Mouse (Mus musculus): ENCODE results near the gene Anapc16.

Anapc16 gene

DNA sequence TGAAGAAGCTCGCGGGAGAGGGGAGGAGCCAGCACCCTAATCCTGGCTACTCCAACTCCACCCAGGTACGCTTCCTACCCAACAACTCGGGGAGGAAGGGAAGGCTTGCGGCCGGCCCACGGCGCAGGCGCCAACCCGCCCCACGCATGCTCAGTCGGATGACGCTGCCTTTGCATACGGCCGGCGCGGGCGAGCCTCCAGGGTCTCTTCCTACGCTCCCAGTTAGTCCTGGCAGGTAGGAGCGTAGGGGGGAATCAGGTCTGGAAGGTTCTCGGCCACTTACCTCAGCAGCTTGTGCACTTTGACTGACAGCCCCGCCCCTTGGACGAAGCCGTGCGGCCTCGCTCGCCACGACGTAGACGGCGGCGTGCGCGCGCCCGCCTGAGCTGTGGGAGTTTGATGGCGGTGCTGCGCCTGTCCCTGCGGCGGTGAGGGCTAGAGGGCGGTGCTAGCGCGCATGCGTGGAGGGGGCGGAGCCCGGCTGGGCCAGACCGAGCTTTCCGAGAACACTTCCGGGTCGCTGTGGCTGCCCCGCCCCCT lies at the start of gene Anapc16, which contains the start of gene Ascc1:
Gene Anapc16 (minus strand): TSS at position 463 of the 540 bp plus-strand sequence.
Gene Ascc1 (plus strand): TSS at position 133 of the 540 bp plus-strand sequence.
- peak; percentile 94 to 95 for DNase-seq (ENCODE audit: low spot score in 2 of 2)

DNA sequence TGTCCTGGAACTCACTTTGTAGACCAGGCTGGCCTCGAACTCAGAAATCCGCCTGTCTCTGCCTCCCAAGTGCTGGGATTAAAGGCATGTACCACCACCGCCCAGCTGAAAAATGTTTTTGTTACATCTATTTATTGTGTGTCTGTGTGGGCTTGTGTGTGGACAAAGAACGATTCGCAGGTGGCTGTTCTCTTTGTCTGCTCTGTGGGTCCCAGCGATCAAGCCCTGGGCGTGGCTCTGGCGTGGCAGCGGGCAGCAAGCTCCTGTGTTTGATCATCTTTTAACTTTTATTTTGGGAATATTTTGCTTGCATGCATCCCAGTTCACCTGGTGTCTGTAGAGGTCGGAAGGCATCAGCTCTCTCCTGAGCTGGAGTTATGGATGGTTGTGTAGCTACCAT lies 47.6 kb upstream of the Anapc16 start:
- no peak for DNase-seq (ENCODE audit: low spot score in 2 of 2)

DNA sequence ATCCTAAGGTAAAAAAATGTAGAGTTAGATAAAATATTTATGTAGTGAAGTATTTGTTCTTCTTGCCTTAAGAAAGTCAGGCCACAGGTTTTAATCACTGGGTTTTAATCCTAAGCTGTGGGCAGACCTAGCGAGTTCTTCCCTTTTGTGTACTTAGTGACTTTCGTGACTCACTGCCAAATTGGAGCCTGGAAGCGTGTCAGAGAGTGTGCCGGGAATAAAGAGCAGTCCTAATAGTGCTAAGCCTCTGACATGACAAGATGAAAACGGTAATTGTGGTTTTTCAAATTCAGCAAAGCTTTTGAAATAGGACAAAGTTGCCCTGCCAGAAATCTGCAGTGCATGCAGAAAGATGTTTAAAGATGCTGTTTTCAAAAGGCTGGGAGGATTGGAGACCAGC lies 43.8 kb upstream of the Anapc16 start:
- peak in 1 of 2 experiments; percentile 20 for DNase-seq (ENCODE audit: low spot score in 2 of 2)

DNA sequence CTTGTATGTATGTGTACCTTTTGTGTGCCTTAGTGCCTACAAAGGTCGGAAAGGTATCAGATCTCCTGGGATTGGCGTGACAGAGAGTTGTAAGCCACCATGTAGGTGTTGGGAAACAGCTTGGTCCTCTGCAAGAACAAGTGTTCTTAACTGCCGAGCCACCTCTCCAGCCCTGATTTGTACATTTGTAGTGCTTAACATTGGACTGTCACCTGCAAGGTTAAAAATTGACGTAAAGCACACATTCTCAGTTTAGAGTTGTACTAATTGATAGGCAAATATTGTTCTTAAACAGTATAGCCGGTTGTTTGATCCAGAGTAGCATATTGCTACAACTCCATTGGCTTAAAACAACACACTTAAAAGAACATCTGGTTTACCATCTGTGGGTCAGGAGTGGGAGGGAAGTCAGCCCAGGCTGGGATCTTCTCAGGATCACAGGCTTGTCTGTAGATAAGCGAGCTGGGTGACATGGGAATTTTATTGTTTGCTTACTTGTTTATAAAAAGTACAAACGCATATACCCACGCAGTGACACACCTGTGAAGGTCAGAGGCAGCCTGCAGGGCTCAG lies 39.5 kb upstream of the Anapc16 start:
- DNase-seq (ENCODE audit: low spot score in 2 of 2), result no peak

DNA sequence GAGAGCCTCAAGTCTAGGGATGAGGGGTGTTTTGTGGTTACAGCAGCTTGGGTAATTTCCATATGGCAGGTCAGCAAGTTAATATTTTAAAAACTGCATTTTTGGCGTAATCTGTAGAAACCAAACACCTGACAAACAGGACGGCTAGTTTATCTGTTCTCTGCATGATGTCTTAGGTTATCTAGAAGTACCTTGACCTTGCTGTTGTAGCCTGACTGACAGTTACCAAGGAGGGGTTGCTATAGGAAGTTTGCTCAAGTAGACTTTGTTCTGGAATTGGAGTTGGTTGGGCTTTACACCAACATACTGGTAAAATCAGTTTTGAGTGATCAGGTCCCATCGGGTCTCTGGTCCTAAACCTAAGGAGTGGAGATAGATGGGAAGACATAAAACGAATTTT lies 32.8 kb upstream of the Anapc16 start:
- DNase-seq (ENCODE audit: low spot score in 2 of 2), result no peak

DNA sequence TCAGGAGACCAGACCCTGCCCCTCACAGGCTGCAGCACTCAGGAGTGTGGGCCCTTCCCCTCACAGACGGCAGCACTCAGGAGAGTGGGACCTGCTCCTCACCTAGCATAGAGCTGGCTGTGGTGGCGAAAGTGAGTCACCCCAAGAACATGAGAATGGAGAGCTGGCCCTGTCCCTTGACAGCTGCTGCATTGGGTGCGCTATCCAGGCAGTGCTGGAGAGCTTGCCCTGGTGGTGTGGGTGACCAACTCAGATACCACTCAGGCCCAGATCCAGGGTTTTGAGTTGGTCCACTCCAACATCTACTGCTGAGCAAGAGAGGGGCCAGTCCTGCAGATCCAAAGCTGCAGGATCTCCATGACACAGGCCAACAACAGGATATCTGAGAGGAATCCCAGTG lies 31.7 kb upstream of the Anapc16 start:
- DNase-seq (ENCODE audit: low spot score in 2 of 2), result no peak

DNA sequence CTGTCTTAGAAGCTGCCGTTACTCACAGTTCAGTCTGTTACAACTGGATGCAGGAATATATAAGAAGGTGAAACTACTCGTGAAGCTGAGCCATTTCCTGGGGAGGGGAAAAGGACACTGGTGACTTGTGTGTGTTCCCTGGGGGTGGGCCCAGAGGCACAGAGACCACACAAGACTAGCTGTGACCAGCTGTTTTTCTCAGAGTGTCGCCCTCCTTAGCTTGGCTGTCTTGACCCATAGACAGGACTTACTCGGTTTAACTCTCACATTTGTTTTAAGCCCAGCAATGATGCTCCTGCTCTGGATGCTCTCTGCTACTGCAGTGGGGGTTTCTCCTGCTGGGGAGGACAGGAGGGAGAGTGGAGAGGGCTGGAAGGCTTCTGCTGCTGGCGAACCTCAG lies 30.1 kb upstream of the Anapc16 start:
- no peak for DNase-seq (ENCODE audit: low spot score in 2 of 2)

DNA sequence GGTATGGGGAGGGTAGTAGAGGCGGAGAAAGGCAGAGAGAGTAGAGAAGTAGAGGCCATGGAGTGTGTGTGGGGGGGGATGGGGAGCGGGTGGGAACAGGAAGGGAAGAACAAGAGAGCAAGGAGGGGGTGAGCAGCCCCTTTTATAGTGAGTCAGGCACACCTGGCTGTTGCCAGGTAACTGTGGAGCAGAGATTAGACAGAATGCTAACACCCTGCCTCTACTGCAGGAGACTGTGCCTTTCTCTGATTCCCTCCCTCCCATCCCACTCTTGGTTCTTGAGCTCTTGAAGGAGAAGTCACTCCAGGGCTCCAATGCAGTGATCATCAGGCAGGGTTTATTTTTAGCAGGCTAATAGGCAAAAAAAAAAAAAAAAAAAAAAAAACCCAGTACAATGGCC lies 29.7 kb upstream of the Anapc16 start:
- DNase-seq (ENCODE audit: low spot score in 2 of 2), result no peak

DNA sequence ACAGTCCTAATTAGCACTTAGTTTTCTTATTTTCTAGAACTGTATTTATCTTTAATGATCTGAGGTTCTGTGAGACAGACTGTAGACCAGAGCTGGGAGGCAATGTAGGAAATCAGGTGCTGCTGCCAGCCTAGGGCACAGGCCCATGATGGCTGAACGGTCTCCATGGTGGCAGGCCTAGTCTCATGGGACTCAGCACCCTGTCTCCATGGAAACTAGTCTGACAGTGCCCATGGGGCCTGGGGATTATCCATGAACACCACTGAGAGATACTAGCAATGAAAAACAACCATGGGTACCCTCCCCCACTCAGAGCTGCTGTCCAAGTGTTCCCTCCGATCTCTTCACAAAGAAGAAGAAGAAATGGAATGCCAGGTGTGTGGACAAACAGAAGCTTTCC lies 29.1 kb upstream of the Anapc16 start:
- no peak for DNase-seq (ENCODE audit: low spot score in 2 of 2)

DNA sequence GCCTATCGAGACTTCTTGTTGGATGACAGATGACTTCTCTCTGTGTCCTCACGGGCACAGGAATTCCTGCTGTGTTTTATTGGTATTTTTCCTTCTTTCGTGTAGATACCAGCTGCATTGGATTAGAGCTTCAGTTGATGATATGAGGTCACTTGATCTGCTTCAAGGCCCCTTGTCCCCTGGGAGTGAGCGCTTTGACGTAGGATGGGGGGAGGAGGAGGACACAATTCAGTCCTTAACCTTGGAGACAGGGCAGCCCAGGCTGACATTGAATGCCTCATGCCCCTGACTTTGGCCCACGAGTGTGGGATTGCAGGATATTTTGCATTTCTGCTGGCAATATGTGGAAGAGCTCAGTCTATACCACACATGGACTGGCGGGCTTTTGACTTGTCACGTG lies 28.6 kb upstream of the Anapc16 start:
- no peak for DNase-seq (ENCODE audit: low spot score in 2 of 2)

DNA sequence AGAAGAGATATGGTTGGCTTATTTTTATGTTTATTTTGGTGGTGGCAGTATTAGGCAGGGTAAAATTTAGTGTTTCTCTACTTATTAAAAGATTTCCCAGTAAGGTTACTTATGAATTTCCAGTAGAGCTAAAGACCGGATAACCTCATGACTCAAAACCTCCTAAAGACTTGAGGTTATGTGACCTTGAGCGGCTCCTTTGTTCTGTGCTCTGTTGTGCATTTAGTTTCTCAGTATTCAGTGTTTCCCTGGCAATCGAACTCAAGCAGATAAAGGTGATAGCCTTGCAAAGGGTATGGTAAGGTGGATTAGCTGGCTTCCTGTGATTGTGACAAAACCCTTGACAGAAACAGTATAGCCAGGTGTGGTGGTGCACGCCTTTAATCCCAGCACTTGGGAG lies 26.5 kb upstream of the Anapc16 start:
- no peak for DNase-seq (ENCODE audit: low spot score in 2 of 2)

DNA sequence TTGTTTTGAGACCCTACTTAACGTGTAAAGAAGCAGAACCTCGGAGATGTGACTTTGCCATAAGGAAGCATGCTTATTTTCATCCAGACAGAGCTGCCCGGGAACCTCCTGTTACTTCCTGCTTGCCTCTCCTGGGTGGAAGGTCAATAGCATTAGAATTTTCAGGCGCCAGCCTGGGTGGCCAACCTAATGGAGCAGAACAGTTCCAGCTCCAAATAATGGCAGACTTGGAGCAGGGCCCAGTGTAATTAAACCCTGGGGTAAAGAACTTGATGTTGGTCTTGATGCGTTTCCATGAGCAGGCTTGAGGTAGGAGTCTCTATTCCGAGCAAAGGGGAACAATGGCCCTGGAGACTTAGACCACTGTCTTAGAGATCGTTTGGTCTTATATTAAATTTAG lies 26.0 kb upstream of the Anapc16 start:
- no peak for DNase-seq (ENCODE audit: low spot score in 2 of 2)

DNA sequence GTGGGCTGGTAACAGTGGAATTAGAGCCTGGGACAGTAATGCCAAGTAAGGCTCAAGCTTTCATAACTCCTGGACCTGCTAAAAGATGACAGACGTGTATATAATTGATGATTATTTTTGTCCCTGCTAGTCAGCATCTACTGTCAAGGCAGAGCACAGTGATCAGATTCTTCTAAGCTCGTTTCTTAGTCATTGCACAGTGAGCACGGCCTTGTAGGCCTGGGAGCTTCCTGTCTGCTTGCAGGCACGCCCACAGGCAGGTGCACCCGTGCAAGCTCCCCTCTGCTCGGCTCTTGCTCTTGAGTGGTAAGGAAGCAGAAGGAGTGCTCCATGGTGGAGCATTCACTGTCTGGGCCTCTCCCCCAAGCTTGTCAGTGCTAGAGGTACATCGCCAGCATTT lies 25.2 kb upstream of the Anapc16 start:
- DNase-seq (ENCODE audit: low spot score in 2 of 2), result no peak

DNA sequence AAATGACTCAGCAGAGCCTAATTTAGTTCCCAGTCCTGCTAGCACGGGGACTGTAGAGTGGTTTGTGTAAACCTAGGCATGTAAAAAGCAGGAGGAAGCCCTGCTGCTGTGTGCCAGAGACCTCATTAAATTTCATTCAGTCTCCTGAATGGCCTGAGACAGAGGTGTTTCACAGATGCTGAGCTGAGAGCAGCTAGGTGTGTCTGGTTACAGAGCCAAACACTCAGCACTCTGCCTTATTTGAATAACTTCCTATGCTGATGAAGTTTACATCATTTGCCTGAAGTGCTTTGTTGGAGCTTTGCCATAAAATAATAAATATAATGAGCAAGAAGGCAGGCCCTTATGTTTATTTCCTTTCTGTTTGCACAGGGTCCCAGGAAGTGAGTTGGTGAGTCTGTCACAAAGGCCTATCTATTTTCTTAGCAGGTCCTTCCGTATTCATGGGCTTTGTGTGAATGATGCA lies 24.7 kb upstream of the Anapc16 start:
- DNase-seq (ENCODE audit: low spot score in 2 of 2), result no peak

DNA sequence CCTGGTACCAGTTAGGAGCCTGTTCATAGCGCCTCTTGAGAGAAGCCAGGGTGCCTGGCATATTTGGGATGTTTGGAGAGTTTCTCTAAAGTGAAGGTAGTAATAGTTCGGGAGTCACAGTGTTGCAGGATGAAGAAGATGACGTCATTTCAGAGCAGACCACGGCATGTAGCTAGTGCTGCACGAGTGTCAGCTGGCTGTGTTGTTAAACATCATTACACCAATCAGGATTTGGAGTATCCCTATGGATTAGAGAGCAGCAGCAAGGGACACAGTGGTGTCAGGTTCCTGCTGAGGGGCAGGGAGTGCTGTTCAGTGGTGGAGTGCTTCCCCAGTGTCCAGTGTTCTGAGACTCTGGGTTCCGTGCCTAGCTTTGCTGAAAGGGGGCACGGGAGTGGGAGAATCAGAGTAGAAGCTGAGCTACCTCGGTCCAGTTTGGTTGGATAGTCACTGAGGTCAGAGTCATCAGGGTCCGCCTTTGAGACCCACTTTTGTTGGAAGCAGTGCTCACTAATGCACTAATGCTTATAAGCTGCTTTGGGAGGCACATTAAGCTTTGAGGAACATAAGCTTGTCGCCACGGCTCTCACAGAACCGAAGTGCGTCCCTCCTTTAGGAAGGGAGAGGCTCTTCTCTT lies 23.9 kb upstream of the Anapc16 start:
- no peak for DNase-seq (ENCODE audit: low spot score in 2 of 2)

DNA sequence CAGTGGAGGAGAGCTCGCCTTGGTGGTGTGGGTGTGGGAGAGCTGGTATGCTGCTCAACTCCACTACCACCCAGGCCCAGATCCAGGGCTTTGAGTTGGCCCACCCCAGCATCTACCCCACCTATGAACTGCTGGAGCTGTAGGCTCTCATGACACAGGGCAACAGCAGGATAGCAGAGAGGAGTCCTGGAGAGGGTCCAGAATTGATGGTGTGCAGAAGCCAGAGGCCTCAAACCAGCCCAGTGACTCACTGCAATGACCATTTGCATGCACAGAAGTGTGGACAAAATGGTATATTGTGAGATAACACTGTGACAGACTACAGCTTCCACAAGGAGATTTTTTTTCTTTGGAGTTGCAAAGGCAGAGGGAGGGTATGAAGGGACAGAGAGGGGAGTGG lies 20.8 kb upstream of the Anapc16 start:
- no peak for DNase-seq (ENCODE audit: low spot score in 2 of 2)

DNA sequence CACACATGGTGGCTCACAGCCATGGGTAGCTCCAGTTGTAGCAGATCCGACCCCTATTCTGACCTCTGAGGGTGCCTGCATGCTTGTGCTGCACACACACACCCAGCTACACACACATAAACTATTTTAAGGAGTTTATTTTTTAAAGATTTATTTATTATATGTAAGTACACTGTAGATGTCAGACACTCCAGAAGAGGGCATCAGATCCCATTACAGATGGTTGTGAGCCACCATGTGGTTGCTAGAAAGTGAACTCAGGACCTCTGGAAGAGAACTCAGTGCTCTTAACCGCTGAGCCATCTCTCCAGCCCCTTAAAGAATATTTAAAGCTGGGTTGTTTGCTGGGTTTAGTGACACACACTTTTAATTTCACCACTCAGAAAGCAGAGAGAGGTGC lies 16.4 kb upstream of the Anapc16 start:
- DNase-seq (ENCODE audit: low spot score in 2 of 2), result no peak

DNA sequence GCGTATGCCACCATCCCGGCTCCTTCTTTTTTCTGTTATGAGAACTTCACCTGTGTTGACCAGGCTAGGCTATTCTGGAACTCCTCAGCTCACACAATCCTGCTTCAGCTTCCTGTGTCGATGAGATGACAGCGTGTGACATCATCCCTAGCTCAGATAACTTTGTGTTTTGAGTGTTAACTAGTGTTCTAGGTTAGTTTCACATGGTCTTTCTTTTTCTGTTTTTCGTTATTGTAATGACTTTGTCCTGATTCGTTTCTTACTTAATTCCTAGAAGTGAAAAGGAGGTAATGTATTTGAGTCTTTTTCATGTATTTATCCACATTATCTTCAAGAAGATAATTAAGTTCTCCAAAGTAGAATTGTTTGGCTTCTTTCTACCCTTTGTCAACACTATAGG lies 13.3 kb upstream of the Anapc16 start:
- no peak for DNase-seq (ENCODE audit: low spot score in 2 of 2)

DNA sequence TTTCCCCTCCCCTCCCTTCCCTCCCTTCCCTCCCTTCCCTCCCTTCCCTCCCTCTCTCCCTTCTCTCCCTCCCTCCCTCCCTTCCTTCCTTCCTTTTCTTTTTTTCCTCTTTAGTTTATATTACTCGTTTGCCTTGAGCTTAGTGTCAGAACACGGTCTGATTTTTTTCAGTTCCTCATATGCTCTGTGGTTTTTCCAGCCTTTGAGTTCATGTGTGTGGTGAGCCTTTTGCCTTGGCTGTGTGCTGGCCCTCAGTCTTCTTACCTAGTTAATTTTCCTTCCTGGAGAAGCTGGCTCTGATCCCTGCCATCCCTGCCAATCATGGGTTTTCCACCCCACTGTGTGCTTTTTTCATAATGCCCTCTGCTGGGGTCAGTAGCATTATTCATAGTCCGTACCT lies 6.2 kb upstream of the Anapc16 start:
- no peak for DNase-seq (ENCODE audit: low spot score in 2 of 2)

DNA sequence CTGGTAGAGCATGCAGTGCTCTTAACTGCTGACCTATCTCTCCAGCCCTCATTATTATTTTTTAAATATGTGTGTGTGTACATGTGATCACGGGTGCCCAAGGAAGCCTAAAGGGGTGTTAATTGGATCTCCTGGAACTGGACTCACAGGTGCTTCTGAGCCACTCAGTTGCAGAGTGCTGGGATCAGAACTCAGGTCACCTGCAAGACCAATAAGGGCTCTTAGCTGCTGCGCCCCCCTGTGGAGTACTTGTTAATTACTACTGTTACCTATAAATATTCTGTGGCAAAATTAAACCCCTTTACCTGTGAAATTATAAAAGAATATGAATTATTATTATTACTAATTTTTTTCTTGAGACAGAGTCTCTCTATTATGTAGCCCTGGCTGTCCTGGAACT lies 2.3 kb upstream of the Anapc16 start:
- DNase-seq (ENCODE audit: low spot score in 2 of 2), result no peak

DNA sequence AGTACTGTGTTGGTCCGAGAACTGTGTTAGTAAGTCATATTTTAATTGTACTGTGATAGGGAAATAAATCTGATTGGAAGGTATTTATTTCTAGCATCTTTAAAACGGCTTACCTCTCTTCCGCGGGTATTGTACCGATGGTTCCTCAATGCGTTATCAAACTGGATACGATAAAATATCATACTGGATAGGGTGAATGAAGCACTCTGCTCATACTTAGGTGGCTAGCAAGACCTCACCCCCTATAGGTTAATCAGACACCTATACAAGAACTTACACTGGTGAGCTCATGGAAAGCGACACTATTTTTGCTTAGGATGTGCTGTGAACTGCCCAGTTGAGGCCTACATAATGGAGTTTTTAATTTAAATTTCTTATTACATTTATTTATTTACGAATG lies 912 bp upstream of the Anapc16 start:
- DNase-seq (ENCODE audit: low spot score in 2 of 2), result no peak

DNA sequence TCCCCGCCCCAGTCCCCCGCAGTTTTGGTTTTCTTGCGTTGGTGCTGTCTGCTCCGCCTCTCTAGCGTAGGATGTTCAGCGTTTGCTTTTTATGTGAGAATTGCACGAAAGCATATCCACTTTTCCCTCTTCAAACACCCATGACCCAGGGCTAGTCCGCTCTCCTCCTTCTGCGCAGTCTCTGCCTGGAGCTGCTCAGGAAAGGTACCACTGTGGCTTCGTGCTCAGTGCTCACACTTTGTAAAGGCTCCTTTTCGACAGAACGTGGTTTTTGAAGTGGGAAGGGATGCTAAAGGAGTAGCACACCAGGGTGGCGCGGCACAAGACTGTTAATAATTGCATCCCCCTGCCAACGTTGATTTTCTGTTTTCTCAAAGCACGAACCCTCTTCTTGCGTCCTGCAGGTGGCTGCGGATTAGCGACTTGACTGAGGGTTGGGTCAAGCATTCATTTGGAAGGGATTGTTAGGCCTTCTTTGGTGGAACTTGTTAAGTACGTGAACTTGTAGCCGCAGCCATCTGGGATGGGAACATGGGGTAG lies 348 bp upstream of the Anapc16 start:
- DNase-seq (ENCODE audit: low spot score in 2 of 2), result no peak

DNA sequence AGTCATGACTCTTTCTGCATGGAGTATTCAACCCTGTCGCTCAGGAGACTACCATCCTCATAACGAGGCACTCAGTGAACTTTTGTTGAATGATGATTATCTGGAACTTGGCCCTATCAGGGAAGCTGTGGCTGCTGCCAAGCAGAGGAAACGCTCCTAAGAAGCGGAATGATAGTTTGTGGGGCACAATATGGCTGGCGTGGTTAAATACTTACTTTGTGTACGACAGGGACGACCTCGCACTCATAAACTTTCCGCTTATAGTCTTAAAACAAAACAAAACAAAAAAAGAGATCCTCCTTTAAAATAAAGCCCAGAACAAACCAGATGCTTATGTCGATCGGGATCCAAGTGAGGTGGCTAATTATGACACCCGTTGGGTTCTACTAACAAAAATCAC lies 732 bp downstream of the Anapc16 start:
- DNase-seq (ENCODE audit: low spot score in 2 of 2), result no peak
